Mouse (Mus musculus) kidney, adult 2 months (tissue): ENCODE measurements around the gene Tent5c. TPM values are rescaled to one million over a fixed set of nuclear protein-coding genes. Genes with fewer than 3 reads are reported as not detected.

Experiments used
- DNase-seq: peaks from one replicate; pipeline ENCODE4 v3.0.0; 2021
- H3K27ac ChIP-seq: fragments of 200-500 bp; 2 replicates; pipeline ENCODE4 v1.5.1; 2012; ENCODE audit warnings: low read depth, low read length, control low read depth, inconsistent platforms; ENCODE audit not compliant: insufficient read depth
- H3K27me3 ChIP-seq: fragments of 200-500 bp; replicated peaks from 2 replicates; pipeline ENCODE4 v1.6.1; 2012; ENCODE audit warnings: mild to moderate bottlenecking, moderate library complexity, low read length, inconsistent platforms; ENCODE audit not compliant: control insufficient read depth, insufficient read depth
- H3K36me3 ChIP-seq: fragments of 200-500 bp; 2 replicates; pipeline ENCODE4 v1.6.1; 2012; ENCODE audit warnings: mild to moderate bottlenecking, moderate library complexity, low read length, inconsistent platforms; ENCODE audit not compliant: control insufficient read depth, insufficient read depth
- H3K4me1 ChIP-seq: fragments of 200-500 bp; 2 replicates; pipeline ENCODE4 v1.6.1; 2011; ENCODE audit warnings: low read length; ENCODE audit not compliant: control insufficient read depth, insufficient read depth
- H3K4me3 ChIP-seq: fragments of 200-500 bp; 2 replicates; pipeline ENCODE4 v1.5.1; 2011; ENCODE audit warnings: mild to moderate bottlenecking, low read depth, low read length, control low read depth; ENCODE audit not compliant: insufficient read depth
- CTCF ChIP-seq: fragments of 200-500 bp; conservative IDR thresholded peaks from 2 replicates; pipeline ENCODE4 v1.5.1; 2011; ENCODE audit warnings: low read depth, mild to moderate bottlenecking, control low read depth, low read length, moderate library complexity, mixed read lengths; ENCODE audit not compliant: insufficient read depth, insufficient read length
- POLR2A ChIP-seq: fragments of 200-500 bp; IDR thresholded peaks from one replicate; pipeline ENCODE4 v1.6.1; 2011; ENCODE audit warnings: low read depth, low read length, control low read depth
- WGBS: fragments of 180-500 bp; shearing (Covaris S2); methylation state at CpG from one replicate; pipeline ENCODE4 v1.1.7; 2018; 5-methylcytosine and 5-hydroxymethylcytosine counted together
- polyA plus RNA-seq: library from polyadenylated mRNA; depleted of rRNA; stranded (reverse); fragments of >200 nt; gene quantifications from 2 replicates; pipeline ENCODE4 v1.2.3, GENCODE M21; 2012

The Tent5c gene
- polyA plus RNA-seq, 1 experiment, result 4.2 TPM

DNA sequence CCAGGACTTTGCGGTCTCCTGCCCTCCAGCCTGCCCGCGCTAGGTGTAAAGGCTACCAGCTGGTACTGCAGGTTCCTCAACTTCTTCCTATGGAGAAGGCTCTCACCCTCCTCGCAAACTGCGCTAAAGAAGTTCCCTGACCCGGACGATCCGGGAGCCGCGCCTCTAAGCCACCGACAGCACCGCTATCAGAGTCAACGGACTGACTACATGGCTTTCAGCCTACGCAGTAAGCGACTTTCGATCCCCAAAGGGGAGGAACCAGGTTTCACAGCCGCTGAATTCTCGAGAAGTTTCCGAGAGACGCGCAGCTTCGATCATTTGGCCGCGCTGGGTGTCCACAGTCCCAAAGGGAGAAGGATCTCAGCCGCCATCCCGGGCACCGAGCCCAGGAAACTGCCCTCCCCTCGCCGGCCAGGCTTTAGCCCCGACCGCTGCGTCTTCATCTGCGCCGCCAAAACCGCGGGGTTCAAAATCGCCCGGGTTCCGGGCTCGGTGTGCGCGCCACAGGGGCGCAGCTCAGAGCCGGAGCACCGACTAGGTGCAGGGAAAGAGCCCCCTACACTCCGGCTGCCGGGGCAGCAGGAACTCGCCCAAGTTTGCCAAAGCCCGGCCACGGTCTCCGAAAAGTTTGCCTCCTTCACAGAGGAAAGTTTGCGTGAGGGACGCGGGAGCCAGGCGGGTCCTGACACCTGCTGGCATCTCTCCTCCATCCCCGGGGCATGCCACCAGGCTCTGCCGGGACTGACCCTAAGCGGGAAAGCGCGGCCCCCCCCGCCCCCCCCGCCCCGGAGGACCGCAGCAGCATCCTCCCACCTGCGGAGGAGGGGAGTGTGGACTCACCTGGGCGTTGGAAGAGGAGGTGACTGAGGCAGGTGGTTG lies 632 bp downstream of the Tent5c start:
- H3K4me1 ChIP-seq, result peaks cover 4% of the 10 kb centered on the region; the same call in 1 of the 2 replicates
- H3K27ac ChIP-seq, result no peak overlapping the region
- peak overlapping the region; percentile 91 for H3K4me3 ChIP-seq
- peak; percentile 85 for DNase-seq
- no peaks in the 10 kb centered on the region for H3K36me3 ChIP-seq
- WGBS, result under 1% methylated on average over 66 of the region's 66 CpGs
- TF ChIP-seq CTCF (no peak), POLR2A (no peak)
- H3K27me3 ChIP-seq, result no peaks in the 10 kb centered on the region

DNA sequence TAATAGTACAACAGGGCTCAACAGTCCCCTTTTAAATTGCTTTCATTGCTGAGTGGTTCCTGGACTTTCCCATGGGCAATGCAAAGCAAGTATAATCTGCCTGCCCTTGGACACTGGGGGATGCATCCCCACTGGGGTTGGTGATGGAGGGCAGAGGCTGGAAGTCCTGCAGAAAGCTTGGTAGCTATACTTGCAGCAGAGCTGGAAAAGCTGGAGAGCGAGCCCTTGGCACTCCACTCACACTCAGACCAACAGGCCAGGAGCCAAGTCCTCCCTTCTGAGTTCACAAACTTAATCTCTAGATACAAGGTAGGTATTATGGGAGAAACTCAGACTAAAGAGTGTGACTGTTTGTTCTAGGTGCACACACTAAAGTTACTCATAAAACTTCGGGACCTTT lies 2.1 kb downstream of the Tent5c start:
- TF ChIP-seq CTCF (no peak), POLR2A (no peak)
- 82% methylated on average over 2 of the region's 2 CpGs for WGBS
- peaks cover 4% of the 10 kb centered on the region; the same call in 1 of the 2 replicates for H3K4me1 ChIP-seq
- no peak overlapping the region for H3K27ac ChIP-seq
- H3K36me3 ChIP-seq, result no peaks in the 10 kb centered on the region
- DNase-seq, result no peak
- H3K27me3 ChIP-seq, result no peaks in the 10 kb centered on the region
- H3K4me3 ChIP-seq, result no peak overlapping the region

DNA sequence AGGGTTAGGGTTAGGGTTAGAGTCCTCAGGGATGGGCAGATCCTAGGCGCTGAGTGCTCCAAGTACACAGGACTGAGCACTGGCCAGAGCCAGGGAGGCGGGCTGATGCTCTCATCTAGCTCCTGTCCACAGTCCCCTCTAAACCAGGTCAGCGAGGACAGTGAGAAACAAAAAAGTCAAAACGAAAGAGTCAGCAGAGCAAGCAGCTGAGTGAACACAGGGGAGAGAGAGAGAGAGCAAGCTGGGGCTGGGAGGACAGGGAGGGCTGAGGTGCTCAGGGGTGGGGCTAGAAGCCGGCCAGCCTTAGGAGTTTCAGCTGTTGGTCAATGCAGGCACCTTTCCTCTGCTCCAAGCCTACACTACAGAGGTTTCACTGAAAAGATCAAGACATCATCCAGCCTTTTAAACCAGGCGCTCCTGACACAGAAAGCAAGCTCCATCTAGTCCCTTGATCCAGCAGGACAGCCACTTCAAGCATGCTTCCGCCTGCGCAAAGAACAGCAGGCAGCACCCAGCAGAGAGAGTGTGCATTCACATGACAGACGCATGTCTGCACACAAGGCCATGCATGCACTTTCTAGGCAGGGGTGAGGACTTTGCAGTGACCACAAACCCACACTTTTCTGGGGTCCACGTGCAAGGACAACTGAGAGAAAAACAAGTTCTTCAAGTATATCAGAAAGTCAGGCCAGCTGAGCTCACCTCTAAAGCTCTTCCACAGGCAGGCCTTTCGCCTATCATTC lies 3.6 kb downstream of the Tent5c start:
- H3K27ac ChIP-seq, result no peak overlapping the region
- no peak for TF ChIP-seq POLR2A
- TF ChIP-seq CTCF, result no peak
- H3K27me3 ChIP-seq, result no peaks in the 10 kb centered on the region
- peaks cover 4% of the 10 kb centered on the region; the same call in 1 of the 2 replicates for H3K4me1 ChIP-seq
- peak; percentile 54 for DNase-seq
- WGBS, result 55% methylated on average over 11 of the region's 11 CpGs
- no peak overlapping the region for H3K4me3 ChIP-seq
- H3K36me3 ChIP-seq, result no peaks in the 10 kb centered on the region

- TF ChIP-seq CTCF (no peak), POLR2A (no peak)
- Histone ChIP-seq H3K4me3 (no peak overlapping the region), H3K27ac (no peak overlapping the region), H3K4me1 (no peaks in the 10 kb centered on the region; the same call in 1 of the 2 replicates), H3K36me3 (no peaks in the 10 kb centered on the region), H3K27me3 (no peaks in the 10 kb centered on the region)
- WGBS, result 92% methylated on average over 5 of the region's 5 CpGs
- DNase-seq, result no peak
Observed at GRCm38 (mm10) chr3:100482971-100483610, 6.0 kb downstream of the Tent5c start.

GRCm38 (mm10) chr3:100482324-100482911 lies 6.7 kb downstream of the Tent5c start:
- no peak for TF ChIP-seq POLR2A
- TF ChIP-seq CTCF, result no peak
- WGBS, result 83% methylated on average over 7 of the region's 7 CpGs
- Histone ChIP-seq H3K27ac (no peak overlapping the region), H3K4me1 (no peaks in the 10 kb centered on the region; the same call in 1 of the 2 replicates), H3K4me3 (no peak overlapping the region), H3K36me3 (no peaks in the 10 kb centered on the region), H3K27me3 (no peaks in the 10 kb centered on the region)
- no peak for DNase-seq

GRCm38 (mm10) chr3:100480251-100481005 lies 8.7 kb downstream of the Tent5c start:
- H3K27ac ChIP-seq, result no peak overlapping the region
- 78% methylated on average over 7 of the region's 7 CpGs for WGBS
- TF ChIP-seq CTCF, result no peak
- no peak for TF ChIP-seq POLR2A

More at GRCm38 (mm10) chr3:100480251-100481005, 8.7 kb downstream of the Tent5c start:
- Histone ChIP-seq H3K27me3 (no peaks in the 10 kb centered on the region), H3K36me3 (no peaks in the 10 kb centered on the region), H3K4me3 (no peak overlapping the region), H3K4me1 (no peaks in the 10 kb centered on the region)
- no peak for DNase-seq
